Mouse (Mus musculus) macrophage (primary cell): Measurements from ENCODE around the gene Celsr1. TPM values are rescaled to one million over a fixed set of nuclear protein-coding genes. Genes with fewer than 3 reads are reported as not detected.

ENCODE experiments used
- H3K27ac ChIP-seq: fragments of 350-480 bp; formaldehyde crosslinking; 2 replicates; pipeline ENCODE4 v1.9.0; 2021
- H3K36me3 ChIP-seq: fragments of 350-480 bp; formaldehyde crosslinking; 2 replicates; pipeline ENCODE4 v1.9.0; 2021; ENCODE audit errors: inconsistent target
- H3K4me3 ChIP-seq: fragments of 350-480 bp; formaldehyde crosslinking; 2 replicates; pipeline ENCODE4 v1.9.0; 2021; ENCODE audit errors: inconsistent target
- H3K79me2 ChIP-seq: fragments of 350-480 bp; formaldehyde crosslinking; 2 replicates; pipeline ENCODE4 v1.9.0; 2021; ENCODE audit errors: inconsistent target
- WGBS: methylation state at CpG from one replicate; pipeline ENCODE4 v1.1.7; 2026; ENCODE audit warnings: inconsistent platforms; ENCODE audit not compliant: missing documents; 5-methylcytosine and 5-hydroxymethylcytosine counted together
- polyA plus RNA-seq: library from polyadenylated mRNA; stranded (reverse); fragments of 250-400 nt; gene quantifications from 3 replicates; pipeline ENCODE4 v1.2.4, GENCODE M21; 2018; ENCODE audit warnings: inconsistent platforms

The Celsr1 gene
- polyA plus RNA-seq, 1 experiment from 2014 or later: not detected

- H3K27ac ChIP-seq: no peak overlapping the region
- no peaks in the 10 kb centered on the region for H3K79me2 ChIP-seq
- H3K4me3 ChIP-seq: no peak overlapping the region
- WGBS: 90% methylated on average over 11 of the region's 11 CpGs
- no peaks in the 10 kb centered on the region for H3K36me3 ChIP-seq
These were observed 27.7 kb downstream of the Celsr1 start for GRCm38 (mm10) chr15:86005691-86006525.

GRCm38 (mm10) chr15:86004048-86004447, 29.5 kb downstream of the Celsr1 start:
- Histone ChIP-seq H3K79me2 (no peaks in the 10 kb centered on the region), H3K27ac (no peak overlapping the region), H3K4me3 (no peak overlapping the region), H3K36me3 (no peaks in the 10 kb centered on the region)
- 94% methylated on average over 3 of the region's 3 CpGs for WGBS

- Histone ChIP-seq H3K4me3 (no peak overlapping the region), H3K27ac (no peak overlapping the region), H3K79me2 (no peaks in the 10 kb centered on the region), H3K36me3 (no peaks in the 10 kb centered on the region)
- 96% methylated on average over 5 of the region's 5 CpGs for WGBS
These were observed 32.8 kb downstream of the Celsr1 start for GRCm38 (mm10) chr15:86000706-86001292.

DNA sequence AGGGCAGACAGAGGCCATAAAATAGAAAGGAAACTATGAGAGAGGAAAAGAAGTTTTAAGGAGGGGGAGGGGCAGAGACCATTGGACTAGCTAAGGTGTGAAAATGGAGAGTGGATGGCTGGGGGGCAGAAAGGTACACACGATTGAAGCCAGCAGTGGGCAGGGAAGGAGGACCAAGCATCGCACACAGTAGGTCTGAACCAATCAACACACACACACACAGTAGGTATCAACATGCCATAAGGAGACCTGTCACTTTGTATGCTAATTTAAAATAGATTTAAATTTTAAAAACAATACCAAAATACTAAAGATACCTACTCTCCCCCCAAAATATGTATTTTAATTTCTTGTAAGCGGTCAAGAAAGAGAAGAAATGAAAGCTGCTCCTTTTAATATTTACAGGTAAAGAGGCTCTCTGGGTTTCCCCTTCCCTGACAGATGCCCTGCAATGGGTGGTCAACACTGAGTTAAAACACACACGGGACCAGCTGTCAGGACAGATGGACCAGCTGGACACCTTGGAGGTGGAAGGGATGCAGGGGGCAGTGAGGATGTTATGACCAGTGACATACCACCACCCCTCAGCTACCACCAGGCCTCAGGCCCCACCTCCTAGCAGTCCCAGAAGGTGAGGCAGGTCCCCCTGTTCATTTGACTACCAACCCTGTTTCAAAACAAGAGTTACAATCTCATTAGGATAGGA, 34.9 kb downstream of the Celsr1 start:
- 95% methylated on average over 4 of the region's 4 CpGs for WGBS
- no peaks in the 10 kb centered on the region for H3K36me3 ChIP-seq
- no peaks in the 10 kb centered on the region for H3K79me2 ChIP-seq
- H3K27ac ChIP-seq: no peak overlapping the region
- H3K4me3 ChIP-seq: no peak overlapping the region

GRCm38 (mm10) chr15:85996031-85996765, 37.4 kb downstream of the Celsr1 start:
- Histone ChIP-seq H3K4me3 (no peak overlapping the region), H3K79me2 (no peaks in the 10 kb centered on the region), H3K27ac (no peak overlapping the region), H3K36me3 (no peaks in the 10 kb centered on the region)
- WGBS: 81% methylated on average over 13 of the region's 13 CpGs

- WGBS: 91% methylated on average over 6 of the region's 6 CpGs
- H3K36me3 ChIP-seq: no peaks in the 10 kb centered on the region
These were observed 38.5 kb downstream of the Celsr1 start for GRCm38 (mm10) chr15:85994906-85995608.

GRCm38 (mm10) chr15:85993931-85994583, 39.5 kb downstream of the Celsr1 start:
- Histone ChIP-seq H3K27ac (no peak overlapping the region), H3K36me3 (no peaks in the 10 kb centered on the region), H3K79me2 (no peaks in the 10 kb centered on the region), H3K4me3 (no peak overlapping the region)
- WGBS: 80% methylated on average over 14 of the region's 14 CpGs

More at GRCm38 (mm10) chr15:85994906-85995608, 38.5 kb downstream of the Celsr1 start:
- Histone ChIP-seq H3K27ac (no peak overlapping the region), H3K79me2 (no peaks in the 10 kb centered on the region), H3K4me3 (no peak overlapping the region)

- no peaks in the 10 kb centered on the region for H3K79me2 ChIP-seq
- H3K27ac ChIP-seq: no peak overlapping the region
- H3K36me3 ChIP-seq: no peaks in the 10 kb centered on the region
These were observed 40.2 kb downstream of the Celsr1 start for GRCm38 (mm10) chr15:85993386-85993785.

GRCm38 (mm10) chr15:85992125-85992495, 41.5 kb downstream of the Celsr1 start:
- no peak overlapping the region for H3K4me3 ChIP-seq
- no peaks in the 10 kb centered on the region for H3K36me3 ChIP-seq
- 75% methylated on average over 3 of the region's 3 CpGs for WGBS
- H3K79me2 ChIP-seq: no peaks in the 10 kb centered on the region
- H3K27ac ChIP-seq: no peak overlapping the region

More at GRCm38 (mm10) chr15:85993386-85993785, 40.2 kb downstream of the Celsr1 start:
- no peak overlapping the region for H3K4me3 ChIP-seq

GRCm38 (mm10) chr15:85991453-85992124, 42.0 kb downstream of the Celsr1 start:
- 78% methylated on average over 4 of the region's 5 CpGs for WGBS
- Histone ChIP-seq H3K36me3 (no peaks in the 10 kb centered on the region), H3K79me2 (no peaks in the 10 kb centered on the region), H3K4me3 (no peak overlapping the region), H3K27ac (no peak overlapping the region)

DNA sequence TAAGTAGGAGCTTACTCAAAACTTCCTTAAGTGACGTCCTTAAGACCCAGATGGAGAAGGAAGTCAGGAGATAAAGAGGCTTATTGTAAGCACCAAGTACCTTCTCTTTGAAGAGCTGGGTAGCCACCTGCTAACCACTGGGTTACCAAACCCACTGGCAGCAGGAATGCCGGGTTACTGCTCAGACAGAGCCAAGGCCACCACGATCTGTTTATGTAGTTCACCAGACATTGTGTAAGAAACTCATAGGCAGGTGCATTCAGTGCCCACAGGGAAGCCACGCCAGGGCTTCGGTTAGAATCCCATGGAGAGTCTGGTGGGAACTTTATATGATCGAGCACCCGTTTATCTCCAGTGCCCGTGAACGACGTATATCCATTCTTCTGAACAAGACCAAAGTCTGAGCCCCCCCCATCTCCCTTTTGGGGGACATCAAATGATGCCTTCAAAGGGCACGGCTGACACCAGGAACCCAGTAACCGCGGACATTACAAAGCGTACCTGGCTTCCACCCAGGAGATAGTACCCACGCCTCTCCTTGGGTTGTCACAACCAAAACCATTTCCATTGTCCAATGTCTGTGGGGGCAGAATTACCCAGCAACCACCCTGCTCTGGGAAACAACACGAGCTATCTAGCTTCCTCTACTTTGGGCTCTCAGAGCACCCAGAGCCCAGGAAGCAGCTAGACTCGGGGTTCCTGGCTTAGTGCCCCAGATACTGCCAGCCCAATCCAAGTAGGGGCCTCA, 42.7 kb downstream of the Celsr1 start:
- Histone ChIP-seq H3K27ac (no peak overlapping the region), H3K36me3 (no peaks in the 10 kb centered on the region), H3K4me3 (no peak overlapping the region), H3K79me2 (no peaks in the 10 kb centered on the region)
- WGBS: 69% methylated on average over 17 of the region's 17 CpGs

GRCm38 (mm10) chr15:85987896-85988295, 45.7 kb downstream of the Celsr1 start:
- 90% methylated on average over 5 of the region's 5 CpGs for WGBS
- no peaks in the 10 kb centered on the region for H3K36me3 ChIP-seq
- H3K27ac ChIP-seq: no peak overlapping the region
- no peaks in the 10 kb centered on the region for H3K79me2 ChIP-seq
- no peak overlapping the region for H3K4me3 ChIP-seq

- WGBS: 92% methylated on average over 3 of the region's 4 CpGs
- Histone ChIP-seq H3K4me3 (no peak overlapping the region), H3K36me3 (no peaks in the 10 kb centered on the region), H3K79me2 (no peaks in the 10 kb centered on the region), H3K27ac (no peak overlapping the region)
These were observed 47.4 kb downstream of the Celsr1 start for GRCm38 (mm10) chr15:85986170-85986569.
